Mouse (Mus musculus): ENCODE results near the gene Nsun4.
A peak's percentile ranks its signal among the peaks of the same experiment; 100 is the strongest.

The Nsun4 gene

GRCm38 (mm10) chr4:116053399-116053961, at the start of gene Nsun4:
Gene Nsun4, minus strand, starts transcription at chr4:116053876.
- DNase-seq (ENCODE audit: low read depth, low spot score): peak; percentile 84

- no peak for DNase-seq (ENCODE audit: low read depth, low spot score)
Measured at GRCm38 (mm10) chr4:116100959-116101358, 47.3 kb upstream of the Nsun4 start.

DNA sequence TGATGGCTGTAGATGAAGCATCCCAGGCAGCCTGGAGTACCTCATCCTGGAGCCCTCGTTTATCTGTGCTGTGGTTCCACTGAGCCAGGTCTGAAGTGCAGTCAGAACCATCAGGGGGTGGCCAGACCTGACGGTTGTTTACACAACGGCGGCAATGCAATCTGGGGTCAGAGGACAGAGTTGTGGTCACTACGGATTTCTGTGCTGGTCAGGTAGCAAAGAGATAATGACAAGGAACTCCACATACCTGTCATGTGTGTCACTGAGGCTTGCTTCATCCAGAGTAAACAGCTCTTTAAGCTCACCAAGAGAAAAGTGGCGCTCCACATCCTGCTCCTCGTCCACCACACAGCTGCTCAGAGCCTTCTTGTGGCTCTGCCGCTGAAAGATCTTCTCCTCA, 43.5 kb upstream of the Nsun4 start:
- DNase-seq (ENCODE audit: low read depth, low spot score): no peak

DNA sequence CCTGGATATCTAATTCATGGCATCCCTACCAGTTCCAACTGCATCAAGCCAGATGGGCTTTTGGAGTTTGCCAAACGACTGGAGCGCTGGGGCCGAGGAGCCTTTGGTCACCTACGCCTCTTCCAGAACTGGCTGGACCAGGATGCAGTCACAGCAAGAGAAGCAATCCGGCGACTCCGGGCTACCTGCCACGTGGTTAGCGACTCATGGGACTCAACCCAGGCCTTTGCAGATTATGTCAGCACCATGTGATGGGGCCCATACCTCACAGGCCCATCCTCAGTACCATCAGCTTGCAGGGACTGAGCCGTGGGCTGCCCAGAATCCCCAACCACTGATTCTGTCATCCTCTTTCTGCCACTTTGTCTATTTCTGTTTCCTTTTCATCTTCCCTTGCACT, 42.6 kb upstream of the Nsun4 start:
- no peak for DNase-seq (ENCODE audit: low read depth, low spot score)

DNA sequence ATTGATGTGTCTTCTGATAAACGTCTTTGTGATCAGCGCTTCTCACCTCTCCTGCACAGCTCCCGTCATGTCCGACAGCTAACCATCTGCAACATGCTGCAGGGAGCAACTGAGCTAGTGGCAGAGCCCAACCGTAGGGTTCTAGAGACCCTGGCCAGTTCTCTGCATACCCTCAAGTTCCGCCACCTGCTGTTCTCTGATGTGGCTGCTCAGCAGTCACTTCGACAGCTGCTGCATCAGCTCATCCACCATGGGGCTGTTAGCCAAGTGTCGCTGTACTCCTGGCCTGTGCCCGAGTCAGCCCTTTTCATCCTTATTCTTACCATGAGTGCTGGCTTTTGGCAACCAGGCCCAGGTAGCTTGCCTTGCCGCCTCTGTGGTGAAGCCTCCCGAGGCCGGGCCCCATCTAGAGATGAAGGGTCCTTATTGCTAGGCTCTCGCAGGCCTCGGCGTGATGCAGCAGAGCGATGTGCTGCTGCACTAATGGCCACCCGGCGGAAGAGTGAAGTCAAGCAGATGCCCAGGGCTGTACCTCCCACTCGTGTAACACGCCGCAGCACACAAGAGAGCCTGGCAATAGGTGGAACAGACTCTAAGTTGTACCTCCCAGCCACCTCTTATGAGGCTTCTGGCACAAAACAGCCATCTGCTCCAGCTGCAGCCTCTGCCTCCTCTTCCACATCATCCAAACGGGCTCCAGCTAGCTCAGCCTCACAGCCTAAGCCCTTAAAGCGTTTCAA, 35.0 kb upstream of the Nsun4 start:
- no peak for DNase-seq (ENCODE audit: low read depth, low spot score)

GRCm38 (mm10) chr4:116077240-116078095, 23.8 kb upstream of the Nsun4 start:
- no peak for DNase-seq (ENCODE audit: low read depth, low spot score)

- DNase-seq (ENCODE audit: low read depth, low spot score): no peak
Measured at GRCm38 (mm10) chr4:116076369-116077231, 22.9 kb upstream of the Nsun4 start.

DNA sequence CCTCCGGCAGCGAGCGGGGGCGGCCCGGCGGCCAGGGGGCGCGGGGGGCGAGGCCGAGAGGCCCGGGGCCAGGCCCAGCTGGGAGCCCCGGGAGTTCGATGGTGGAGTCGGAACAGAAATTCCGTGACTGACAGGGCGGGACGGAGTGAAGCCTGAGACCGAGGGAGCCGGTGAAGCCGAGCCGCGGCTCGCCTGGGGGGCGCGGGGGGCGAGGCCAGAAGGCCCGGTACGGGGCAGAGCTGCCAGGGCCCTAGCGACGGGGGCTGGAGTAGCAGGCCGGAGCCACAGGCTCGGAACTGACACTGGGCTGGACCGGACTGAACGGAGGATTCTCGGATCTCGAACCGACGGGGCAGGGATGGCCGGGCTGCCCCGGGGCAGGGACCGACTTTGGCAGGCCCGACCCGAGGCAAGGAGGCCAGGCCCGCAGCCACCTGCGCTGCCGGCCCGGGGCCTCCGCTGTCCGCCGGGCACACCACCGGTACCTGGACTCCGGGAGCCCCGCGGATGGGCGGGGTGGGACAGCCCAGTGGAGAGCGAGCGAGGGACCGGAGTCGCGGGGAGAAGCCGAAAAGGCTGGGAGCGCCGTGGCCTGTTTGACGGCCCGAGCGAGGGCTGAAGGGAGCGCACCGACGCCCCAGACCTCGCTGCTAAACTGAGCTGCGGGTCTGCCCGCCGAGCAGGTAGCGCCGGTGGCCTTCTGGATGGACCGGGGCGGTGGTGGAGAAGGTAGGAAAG, 22.1 kb upstream of the Nsun4 start:
- peak; percentile 48 for DNase-seq (ENCODE audit: low read depth, low spot score)

DNA sequence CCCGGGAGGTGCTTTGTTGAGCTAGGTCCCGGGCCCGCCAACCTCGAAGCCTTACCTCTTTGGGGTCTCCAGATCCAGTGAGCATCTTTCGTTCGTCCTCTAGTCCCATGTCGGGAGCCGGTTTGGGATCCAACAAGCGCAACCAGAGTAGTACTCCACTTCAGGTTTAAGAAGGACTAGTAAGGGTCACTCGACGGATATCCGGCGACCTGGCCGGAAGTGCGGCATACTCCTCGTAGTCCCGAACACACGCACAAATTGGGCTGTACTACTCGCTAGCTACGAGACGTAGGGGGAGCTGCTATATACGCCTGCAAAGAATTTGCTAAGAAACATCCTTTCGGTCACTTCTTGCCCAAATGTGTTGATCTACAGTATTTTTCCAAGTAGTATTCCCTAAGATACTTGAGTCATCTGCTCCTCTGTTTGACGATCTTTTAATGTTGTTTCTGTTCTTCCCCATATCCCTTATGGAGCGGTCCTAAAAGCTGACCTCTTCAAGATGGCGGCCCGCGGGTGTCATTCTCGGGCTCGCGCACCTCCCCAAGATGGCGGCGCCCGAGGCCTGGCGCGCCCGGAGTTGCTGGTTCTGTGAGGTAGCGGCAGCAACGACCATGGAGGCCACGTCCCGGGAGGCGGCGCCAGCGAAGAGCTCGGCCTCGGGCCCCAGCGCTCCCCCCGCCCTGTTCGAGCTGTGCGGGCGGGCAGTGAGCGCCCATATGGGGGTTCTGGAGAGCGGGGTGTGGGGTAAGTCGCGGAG, 21.4 kb upstream of the Nsun4 start, which contains the start of the genes Uqcrh and Lrrc41:
Gene Uqcrh (minus strand): TSS at position 211 of the 760 bp plus-strand sequence.
Gene Lrrc41 (plus strand): TSS at position 409 of the 760 bp plus-strand sequence.
- peak; percentile 96 for DNase-seq (ENCODE audit: low read depth, low spot score)

DNA sequence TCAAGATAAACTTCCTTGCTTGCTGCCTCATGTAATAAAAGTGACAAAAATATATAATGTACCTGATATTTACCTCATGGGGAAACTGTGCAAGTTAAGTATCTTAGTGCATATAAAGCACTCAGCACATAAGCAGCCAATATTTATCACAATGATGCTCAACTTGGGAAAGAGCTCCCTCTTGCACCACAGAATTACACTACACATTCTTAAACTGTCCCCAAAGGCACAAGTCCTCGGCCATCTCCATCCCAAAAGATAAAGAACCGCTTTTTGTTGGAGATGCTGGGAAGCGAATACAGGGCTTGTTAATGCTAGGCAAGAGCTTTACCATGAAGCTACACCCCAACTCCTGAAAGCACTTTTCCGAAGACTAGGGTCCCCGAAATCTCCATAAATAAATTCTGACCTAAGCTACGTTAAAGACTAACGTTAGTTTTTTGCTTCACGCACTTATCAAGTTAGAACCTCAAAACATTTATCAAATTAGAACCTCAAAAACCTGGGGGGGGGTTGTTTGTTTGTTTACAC, 20.5 kb upstream of the Nsun4 start:
- DNase-seq (ENCODE audit: low read depth, low spot score): no peak

DNA sequence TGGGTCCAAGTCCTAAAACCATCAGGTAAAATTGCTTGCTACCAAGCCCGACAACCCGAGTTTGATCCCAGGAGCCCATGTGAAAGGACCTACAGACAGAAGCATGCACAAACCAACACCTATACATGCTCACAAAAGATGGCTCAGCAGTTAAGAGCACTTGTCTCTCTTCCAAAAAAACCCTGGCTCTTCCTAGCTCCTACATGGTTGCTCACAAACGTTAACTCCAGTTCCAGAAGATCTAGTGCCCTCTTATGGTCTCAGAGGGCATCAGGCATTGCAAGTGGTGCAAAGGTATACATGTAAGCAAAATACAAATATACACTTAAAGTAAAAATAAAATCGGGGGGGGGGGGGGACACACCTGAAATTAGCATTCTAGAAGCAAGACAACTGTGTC, 19.5 kb upstream of the Nsun4 start:
- DNase-seq (ENCODE audit: low read depth, low spot score): no peak

GRCm38 (mm10) chr4:116070116-116070515, 16.4 kb upstream of the Nsun4 start:
- DNase-seq (ENCODE audit: low read depth, low spot score): no peak

- no peak for DNase-seq (ENCODE audit: low read depth, low spot score)
Measured at GRCm38 (mm10) chr4:116063855-116064254, 10.2 kb upstream of the Nsun4 start.

DNA sequence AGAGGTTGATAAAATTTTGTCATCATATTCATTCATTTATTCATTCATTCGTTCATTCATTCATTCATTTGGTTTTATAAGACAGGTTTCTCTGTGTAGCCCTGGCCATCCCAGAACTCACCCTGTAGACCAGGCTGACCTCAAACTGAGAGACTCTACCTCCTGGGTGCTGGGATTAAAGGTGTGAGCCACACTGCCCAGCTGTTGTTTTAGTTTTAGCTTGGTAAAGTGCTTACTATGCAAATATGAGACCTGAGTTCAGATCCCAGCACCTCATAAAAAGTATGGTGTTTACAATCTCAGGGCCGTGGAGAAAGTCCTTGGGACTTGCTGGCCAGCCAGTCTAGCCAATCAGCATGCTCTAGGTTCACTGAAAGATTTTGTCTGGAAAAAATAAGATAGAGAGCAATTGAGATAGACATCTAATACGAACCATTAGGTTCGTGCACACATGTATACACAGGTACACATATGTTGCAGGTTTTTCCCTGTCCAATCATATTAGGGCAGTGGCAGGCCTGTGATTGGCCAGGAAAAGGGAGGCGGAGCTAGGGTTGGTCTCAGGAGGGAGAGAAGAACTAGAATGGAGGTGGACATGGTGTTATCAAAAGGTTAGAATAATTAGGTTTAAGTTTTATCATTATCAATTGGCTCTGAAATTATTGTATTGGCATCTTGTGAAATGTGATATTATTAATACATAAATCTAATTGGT, 5.5 kb upstream of the Nsun4 start:
- DNase-seq (ENCODE audit: low read depth, low spot score): no peak

DNA sequence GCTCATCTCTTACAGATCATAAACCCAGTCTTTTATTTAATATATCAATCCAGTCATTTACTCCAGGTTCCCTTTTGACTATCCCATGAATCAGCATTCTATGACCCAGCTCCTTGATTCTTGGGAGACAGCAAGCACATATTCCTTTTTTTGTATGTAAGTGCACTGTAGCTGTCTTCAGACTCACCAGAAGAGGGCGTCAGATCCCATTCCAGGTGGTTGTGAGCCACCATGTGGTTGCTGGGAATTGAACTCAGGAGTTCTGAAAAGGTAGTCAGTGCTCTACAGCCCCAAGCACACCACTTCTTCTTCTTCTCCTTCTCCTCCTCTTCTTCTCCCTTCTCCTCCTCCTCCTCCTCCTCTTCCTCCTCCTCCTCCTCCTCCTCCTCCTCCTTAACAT, 3.9 kb upstream of the Nsun4 start:
- no peak for DNase-seq (ENCODE audit: low read depth, low spot score)

DNA sequence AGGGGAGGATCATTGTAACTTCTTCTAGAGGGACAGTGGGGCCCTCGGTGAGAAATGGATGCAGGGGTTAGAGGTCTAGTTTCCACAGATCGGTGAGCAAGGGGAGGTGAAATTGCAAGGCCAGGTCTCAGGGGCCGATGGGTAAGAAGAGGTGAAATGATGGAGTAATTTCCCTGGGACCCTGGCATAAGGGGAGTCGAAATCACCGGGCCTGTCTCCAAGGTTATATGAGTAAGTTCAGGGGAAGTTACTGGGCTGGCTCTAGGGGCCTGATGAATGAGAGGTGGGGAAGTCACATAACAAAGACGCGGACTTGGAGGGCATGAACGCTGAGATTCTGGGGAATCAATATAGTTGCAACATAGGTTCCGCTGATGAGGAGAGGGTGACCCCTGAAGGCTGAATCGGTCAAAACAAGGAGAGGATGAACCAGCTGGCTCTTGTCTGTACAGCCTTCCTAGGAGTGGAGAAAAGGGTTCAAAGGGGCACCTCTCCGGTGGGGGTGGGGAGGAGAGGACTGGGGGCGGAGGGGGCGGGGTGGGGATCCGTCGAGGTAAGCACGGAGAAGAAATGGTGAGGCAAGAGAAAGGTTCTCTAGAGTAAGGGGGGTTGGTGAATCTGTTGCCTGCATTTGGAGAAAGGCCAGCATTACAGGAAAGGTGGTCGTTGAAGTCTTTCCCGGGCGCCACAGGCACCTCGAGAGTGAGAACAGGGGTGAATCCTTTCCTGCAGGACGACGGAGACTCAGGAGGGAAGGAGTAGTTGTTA, 966 bp downstream of the Nsun4 start:
- no peak for DNase-seq (ENCODE audit: low read depth, low spot score)

GRCm38 (mm10) chr4:116049211-116049610, 4.5 kb downstream of the Nsun4 start:
- no peak for DNase-seq (ENCODE audit: low read depth, low spot score)

All from skeletal muscle tissue, adult 2 months (tissue).